Mouse (Mus musculus): ENCODE results near the gene Six3. TPM values are rescaled to one million over a fixed set of nuclear protein-coding genes. Genes with fewer than 3 reads are reported as not detected.

The Six3 gene
- total RNA-seq, 2 experiments from 2014 or later, result not detected

DNA sequence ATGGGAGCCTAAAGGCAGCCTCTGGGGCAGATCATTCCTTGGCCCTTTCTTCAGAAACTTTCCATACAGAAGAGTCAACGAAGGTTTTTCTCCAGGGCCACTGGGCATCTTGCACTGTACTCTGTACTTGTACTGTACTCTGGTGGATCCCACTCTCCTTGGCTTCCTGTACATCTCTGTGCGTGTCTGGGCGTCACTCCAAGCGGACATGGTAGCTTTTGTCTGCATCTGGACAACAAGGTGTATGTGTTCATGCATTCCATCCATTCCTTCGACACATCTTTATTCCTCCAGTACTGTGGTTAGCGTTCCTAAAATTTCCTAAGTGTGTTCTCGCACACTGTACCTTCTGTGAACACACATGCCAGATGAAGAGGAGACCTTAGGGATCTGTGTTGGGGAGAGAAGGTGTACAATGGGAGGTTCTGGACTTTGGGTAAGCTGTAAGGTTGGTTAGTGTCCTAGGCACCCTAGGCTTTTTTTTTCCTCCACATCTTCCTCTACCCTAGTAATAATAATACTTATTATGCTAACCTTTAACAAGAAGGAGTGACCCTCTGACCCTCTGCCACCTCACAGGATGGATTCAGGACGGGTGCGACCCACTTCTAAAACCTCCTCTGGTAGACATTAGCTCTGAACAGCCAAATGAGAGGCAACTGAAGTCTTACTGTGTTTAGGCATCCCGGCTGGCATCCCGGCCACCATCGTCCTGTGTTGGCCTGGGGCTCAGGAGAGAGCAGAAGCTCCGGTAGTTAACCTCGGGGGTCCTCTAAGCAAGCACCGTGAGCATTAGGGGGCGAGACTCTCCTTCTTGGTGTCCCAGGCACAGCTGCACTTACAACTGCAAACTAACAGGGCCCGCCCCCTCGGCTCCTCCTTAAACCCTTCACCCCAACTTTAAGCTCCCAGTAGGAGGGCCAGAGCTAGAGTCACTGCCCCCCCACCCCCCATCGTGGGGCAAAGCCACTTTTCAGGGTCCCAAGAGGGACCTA lies 1.6 kb upstream of the Six3 start:
- intact Hi-C loops (cut with DNase I), result no loop called here
- no peak for DNase-seq

DNA sequence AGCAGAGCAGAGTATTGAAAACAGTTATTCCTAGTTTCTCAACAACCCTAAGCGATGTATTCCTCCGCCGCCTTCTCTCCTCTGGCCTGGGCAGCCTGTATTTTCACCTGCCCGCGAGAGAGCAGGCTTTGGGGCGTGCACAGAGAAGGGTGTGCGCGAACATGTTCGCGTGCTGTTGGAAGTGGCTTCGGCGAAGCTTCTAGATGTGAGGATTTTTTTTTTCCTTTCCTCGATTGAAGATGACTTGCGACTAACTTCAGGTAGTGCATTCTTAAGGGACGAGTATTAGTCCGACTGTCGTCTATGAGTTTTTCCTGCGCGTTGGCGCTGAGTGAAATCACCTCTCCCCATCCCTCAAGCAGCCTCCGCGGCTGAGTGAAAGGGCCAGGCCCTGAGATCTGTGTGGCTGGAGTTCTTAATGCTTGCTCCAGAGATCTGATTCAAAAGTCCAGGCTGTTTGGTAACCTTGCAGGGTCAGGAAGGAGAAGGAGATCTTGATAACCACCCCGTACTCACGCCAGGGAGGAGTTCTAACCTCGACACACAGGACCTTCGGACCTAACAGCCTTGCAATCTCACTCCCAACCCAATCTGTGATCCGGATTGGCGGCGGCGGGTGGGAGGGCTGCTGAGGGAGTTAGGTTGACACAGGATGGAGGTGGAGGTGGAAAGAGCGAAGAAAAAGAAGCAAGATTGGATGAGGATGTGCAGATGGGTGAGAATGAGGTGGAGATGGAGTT lies 712 bp upstream of the Six3 start:
- DNase-seq, result no peak
- intact Hi-C loops (cut with DNase I), result no loop called here

GRCm38 (mm10) chr17:85614011-85614721 lies 758 bp downstream of the Six3 start:
- intact Hi-C loops (cut with DNase I), result no loop called here
- no peak for DNase-seq

DNA sequence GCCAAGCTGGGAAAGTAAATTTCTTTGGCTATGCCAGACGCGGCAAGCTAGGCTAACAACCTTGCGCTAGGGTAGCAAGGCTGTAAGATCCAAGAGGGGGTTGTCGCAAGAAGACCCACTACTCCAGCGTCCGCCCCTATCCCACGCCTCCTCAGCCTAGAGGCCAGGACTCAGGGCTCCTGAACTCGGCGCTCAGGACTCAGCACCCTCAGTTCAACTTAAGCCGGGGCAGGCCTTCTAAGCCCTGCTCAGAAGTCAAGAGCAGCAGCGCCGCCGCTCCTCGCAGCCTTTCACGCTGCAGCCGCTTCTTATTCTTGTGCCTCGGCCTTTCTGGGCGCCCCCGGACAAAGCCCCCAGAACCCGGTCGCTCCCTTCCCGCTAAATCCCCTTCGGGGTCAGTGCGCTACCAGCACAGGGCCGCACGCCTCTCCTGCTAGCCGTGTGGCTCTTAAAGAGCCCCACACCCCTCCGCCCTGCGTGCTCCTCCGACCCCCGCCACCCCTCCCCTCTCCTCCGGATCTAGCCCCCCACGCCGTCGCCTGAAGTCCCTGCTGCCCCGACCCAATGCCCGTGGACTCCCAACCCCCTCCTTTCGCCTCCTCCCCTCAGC lies 1.4 kb downstream of the Six3 start:
- DNase-seq, result no peak
- intact Hi-C loops (cut with DNase I), result loop anchor here (5.0 kb wide), 1 partner anchor 128 kb away; no protein-coding TSS in a partner anchor

- DNase-seq, result no peak
- intact Hi-C loops (cut with DNase I), result loop anchor here (5.0 kb wide), 1 partner anchor 128 kb away; no protein-coding TSS in a partner anchor
Measured at GRCm38 (mm10) chr17:85615586-85615985, 2.2 kb downstream of the Six3 start.

DNA sequence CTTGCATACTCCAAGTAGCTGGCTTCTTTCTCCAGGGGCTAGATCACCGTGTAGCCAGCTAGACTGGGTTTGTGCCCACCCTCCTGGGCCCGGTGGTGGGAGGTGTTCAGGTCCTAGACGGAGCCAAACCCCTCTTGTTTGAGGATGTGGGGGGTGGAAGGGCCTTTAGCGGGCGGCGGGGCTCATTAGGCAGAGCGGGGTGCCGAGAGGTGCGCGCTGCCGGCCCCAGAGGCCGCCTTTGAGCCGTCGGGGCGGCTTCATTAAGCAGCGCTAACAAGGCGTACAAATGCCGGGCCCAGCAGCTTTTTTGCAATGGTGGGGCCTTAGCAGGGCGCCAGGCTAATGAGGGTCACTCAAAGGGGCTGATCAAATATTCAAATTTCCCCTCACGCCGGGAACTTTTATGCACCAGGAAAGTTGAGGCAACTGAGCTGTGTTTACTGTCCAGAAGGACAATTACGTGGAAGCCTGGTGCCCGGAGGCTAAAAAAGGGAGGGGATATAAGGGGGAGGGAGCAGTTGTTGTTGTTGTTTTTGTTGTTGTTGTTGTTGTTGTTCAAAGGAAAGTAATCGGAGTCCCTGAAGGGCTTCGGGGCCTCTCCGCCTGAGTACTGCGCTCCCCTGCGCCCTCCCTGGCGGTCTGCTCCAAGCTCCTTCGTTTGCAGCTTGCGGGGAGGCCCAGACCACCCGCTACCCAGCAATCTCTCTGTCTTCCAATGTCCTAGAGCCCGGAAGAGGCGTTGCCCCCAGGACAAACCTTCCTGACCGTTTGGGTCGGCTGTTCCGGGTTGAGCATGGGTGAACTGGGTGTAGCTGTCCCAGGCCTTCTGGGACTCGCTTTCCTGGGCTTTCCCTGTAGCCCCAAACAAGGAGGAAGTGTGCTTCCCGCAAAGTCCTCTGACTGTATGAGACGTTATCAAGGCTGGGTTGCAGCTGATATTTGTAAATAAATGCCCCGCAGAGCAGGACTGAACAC lies 3.4 kb downstream of the Six3 start:
- intact Hi-C loops (cut with DNase I), result loop anchor here (5.0 kb wide), 1 partner anchor 130 kb away; no protein-coding TSS in a partner anchor
- DNase-seq, result no peak

DNA sequence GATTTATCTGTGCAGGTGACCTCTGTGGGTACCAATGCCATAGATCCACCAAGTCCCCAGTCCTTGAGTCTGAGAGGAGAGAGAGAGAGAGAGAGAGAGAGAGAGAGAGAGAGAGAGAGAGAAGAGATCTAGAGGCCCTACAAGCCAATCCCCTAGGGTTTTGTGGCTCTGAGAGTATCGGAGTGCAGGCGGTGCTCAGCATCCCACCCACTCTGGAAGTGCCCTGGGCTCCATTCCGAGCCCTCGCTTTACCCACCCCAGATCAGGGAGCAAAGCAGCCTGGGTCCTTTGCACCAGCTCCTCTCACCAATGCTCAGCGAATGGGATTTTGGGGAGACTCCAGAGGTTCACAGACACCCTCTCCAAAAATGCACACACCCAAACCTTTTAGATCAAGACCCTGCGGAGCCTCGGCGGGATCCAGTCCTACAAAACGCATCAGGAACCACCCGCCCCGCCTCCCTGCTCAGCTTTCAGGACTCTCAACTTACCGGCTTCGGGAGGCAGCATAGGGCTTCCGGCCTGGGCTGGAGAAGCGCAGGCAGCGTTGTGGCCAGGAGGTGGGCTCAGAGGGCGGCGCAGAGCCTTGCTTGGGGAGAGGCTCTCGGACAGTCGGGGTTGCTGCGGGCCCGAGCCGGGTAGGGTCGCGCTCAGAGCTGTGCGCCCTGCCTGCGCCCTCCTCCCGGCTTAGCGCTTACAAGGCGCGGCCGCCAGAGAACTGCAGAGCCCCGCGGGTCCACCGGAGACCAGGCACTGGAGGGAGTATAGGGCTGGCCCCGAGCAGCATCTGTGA lies 4.4 kb downstream of the Six3 start:
- no peak for DNase-seq
- intact Hi-C loops (cut with DNase I), result loop anchor here (5.0 kb wide), 1 partner anchor 130 kb away; no protein-coding TSS in a partner anchor

DNA sequence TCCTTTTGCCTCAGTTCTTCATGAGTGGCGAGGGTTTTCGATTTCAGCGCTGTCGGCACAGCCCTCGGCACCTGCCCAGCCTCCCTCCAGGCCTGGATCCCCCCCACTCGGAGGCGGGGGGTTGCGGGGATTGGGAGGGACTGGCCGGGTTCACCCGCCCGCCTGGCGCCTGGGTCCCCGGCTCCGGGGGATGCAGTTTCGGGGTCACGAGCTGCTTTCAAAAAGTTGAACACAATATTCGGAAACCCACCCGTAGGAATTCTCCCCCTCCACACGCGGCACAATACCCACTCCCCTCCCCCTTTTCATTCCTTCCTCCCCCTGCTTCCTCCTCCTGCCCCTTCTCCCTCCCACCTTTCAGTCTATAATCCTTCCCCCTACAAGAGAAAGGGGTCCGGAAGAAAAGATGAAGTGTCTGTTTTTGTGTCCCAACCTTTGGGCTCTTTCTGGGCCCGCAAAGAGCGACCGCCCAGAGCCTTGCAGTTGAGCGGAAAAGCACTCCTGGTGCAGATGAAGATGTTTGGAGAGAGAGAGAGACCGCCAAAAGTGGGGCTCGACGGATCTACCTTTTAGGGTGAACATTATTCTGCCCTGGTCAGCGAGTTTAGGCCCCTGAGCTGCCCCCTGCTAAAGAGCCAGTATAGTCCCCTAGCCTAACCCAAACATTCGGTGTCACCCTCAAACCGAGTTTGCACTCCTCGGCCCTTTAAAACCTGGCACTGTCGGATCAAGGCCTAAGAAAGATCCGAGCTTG lies 5.1 kb downstream of the Six3 start:
- intact Hi-C loops (cut with DNase I), result loop anchor here (5.0 kb wide), 1 partner anchor 131 kb away; no protein-coding TSS in a partner anchor
- no peak for DNase-seq

DNA sequence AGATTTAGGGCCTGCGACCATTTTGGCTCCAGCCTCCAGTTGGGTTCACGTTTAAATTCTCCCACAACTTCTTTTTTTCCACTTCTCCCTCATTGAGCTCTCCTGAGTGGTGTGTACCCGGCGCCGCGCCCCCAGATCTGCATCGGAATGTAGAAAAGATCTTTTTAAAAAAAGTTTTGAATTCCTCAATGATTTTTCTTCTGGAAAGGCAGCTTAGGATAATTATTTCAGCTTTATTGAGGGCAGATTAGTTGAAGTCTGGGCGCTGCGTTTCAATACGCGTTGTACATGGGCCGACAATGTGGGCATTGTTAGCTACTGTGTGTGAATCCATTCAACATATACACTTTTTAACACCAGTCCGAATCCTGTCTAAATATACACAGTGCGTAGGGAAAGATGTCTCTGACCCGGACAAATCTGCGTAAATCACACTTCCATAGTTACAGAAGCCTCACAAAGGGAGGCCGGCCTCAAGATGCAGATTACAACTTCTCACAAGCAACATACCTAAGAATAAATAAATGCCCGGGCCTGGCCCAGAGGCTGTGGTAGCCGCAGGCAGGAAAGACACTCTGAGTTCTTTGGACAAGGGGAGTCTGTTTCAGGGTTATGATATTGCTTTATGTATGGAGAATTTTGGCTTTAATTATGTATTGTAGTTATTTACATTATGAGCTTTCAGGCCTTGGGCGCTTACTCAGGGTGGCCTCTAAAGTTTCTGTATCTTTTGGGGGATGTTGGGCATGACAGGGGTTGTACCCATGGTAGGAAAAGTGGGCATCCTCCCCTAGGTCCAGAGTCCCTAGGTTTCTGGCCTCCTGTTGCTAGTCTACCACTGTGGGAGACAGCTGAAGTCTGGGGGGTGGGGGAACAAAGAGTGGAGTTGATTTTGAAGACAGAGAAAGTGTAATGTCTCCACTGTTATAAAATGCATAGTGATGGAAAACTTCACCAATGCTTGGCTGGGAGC lies 6.0 kb downstream of the Six3 start:
- DNase-seq, result no peak
- intact Hi-C loops (cut with DNase I), result loop anchor here (5.0 kb wide), 1 partner anchor 132 kb away; no protein-coding TSS in a partner anchor

DNA sequence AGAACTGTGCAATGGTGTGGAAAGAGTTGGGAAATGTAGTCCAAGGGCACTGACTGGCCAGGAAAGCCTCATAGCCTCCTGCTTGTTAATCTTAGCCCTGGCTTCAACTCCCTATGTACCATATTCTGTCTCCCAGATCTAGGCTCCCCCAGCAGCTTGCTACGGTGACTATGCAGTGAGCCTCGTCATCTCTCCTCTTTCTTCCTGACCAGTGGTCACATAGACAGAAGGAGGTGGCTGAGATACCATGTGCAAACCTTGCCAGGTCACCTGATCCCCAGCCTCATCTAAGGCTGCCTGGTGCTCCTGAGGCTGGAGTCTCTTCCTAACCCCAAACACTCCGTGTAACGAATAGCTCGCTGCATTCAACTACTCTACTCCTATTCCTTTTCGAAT lies 6.7 kb downstream of the Six3 start:
- intact Hi-C loops (cut with DNase I), result no loop called here
- no peak for DNase-seq

DNA sequence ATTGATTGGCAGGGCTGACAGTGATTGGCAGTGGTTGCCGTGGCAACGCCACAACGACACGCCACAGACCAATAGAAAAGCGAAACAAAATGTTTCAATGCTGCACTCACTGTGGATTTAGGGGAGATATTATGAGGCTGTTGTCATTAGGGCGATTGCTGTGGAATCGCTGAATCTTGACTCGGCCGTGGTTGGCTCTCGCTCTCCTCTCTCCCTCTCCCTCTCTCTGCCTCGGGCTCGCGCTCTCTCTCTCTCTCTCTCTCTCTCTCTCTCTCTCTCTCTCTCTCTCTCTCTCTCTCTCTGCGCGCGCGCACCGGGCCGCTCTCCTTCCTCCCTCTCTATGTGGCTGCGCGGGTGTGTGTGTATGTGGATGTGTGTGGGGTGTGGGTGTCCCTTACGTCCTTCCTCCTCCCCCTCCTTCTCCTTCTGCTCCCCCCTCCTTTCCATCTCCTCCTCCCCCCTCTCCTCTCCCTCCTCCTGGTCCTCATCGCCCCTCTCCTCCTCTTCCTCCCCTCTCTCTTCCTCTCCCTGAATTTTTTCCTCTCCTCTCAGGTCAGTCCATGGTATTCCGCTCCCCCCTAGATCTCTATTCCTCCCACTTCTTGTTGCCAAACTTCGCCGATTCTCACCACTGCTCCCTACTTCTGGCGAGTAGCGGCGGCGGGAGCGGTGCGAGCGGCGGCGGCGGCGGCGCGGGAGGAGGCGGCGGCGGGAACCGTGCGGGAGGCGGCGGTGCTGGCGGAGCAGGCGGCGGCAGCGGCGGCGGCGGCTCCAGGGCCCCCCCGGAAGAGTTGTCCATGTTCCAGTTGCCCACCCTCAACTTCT lies 7.5 kb downstream of the Six3 start:
- intact Hi-C loops (cut with DNase I), result no loop called here
- no peak for DNase-seq

- DNase-seq, result no peak
- intact Hi-C loops (cut with DNase I), result no loop called here
Measured at GRCm38 (mm10) chr17:85621505-85622310, 8.3 kb downstream of the Six3 start.

- DNase-seq, result no peak
- intact Hi-C loops (cut with DNase I), result no loop called here
Measured at GRCm38 (mm10) chr17:85622493-85623157, 9.2 kb downstream of the Six3 start.

Data from heart, postnatal 14 days (tissue).